Mouse (Mus musculus): ENCODE data around the gene Otos.

The Otos gene

GRCm38 (mm10) chr1:92613175-92613574 is 35.5 kb downstream of the Otos start:
- no peak for DNase-seq (ENCODE audit: low read depth in 2 of 2, low spot score in 2 of 2)

DNA sequence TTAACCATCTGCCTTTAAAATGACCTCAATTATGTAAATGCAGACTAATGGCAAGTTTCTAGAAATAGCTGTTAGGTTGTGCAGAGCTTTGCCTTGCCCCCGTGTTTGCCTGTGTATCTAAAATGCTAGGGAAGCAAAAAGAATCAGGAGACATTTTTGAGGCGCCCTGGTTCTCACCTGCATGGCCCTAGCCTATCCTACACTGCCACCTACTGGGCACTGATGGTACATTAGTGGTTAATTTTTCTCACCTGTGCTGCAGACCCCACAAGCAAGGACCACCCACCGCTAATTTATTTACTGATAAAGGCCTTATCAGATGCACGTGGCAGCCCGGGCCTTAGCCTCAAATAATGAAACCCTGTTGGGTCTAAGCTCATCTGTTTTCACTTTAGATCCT is 37.6 kb downstream of the Otos start:
- DNase-seq (ENCODE audit: low read depth in 2 of 2, low spot score in 2 of 2), result peak; percentile 57 to 71

- DNase-seq (ENCODE audit: low read depth in 2 of 2, low spot score in 2 of 2), result no peak
These were observed 40.9 kb downstream of the Otos start for GRCm38 (mm10) chr1:92607711-92608110.

DNA sequence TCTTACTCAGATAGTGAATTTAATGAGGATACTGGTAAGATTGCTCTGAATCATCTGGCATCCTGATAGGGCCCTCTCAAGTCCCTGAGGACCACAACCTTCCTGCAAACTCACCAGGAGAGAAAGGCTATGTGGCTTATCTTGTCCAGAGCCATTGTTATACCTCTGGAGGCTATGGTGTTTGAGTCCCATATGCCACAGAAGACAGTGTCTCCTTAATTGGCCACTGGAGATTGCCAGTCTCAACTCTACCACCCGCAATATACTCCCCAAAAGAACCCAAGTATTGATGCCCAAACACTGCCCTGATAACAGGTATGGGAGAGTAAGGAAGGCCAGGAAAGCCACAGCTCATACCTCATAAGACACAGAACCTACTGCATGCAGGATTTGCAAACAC is 43.2 kb downstream of the Otos start, which contains the start of gene Olfr1410:
Olfr1410 (plus strand) TSS at position 301 of the 400 bp plus-strand sequence.
- DNase-seq (ENCODE audit: low read depth in 2 of 2, low spot score in 2 of 2), result no peak

DNA sequence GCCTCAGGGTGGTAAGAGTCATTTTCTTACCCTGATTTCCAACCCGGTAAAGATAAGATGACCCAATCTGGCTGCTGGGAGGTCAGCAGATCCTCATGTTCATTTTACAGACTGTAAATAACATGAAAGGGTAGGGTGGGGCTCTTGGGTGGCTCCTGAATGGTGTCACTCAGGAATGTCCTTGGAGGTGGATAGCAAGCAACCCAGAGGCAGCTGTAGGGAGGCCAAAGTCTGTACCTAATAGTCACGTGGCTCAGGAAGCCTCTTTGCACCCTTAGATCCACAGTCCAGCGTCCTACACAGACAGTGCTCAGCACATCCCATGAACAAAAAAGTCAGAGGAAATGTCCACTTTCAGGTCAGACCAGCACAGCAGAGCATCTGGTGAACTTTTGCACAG is 52.6 kb downstream of the Otos start:
- no peak for DNase-seq (ENCODE audit: low read depth in 2 of 2, low spot score in 2 of 2)
